Mouse (Mus musculus): ENCODE measurements around the gene Gpc2.

- TF ChIP-seq POLR2A (IDR thresholded peaks at IDR 0.05; ENCODE audit: borderline replicate concordance, control insufficient read depth, low read depth, low read length) = no peak
- no peak for TF ChIP-seq CTCF (IDR thresholded peaks at IDR 0.05; ENCODE audit: control insufficient read depth, insufficient read depth, low read length)
These were observed 26.7 kb downstream of the Gpc2 start for GRCm38 (mm10) chr5:138253061-138253460.

Data from bone marrow, adult 2 months (tissue).